Mouse (Mus musculus): ENCODE data around the gene Slc24a2.

The Slc24a2 gene

GRCm38 (mm10) chr4:87109331-87110059 is 120.8 kb downstream of the Slc24a2 start:
- no peak for DNase-seq

GRCm38 (mm10) chr4:87100936-87101335 is 129.3 kb downstream of the Slc24a2 start:
- DNase-seq: no peak

- no peak for DNase-seq
Measured at GRCm38 (mm10) chr4:87096186-87096585, 134.1 kb downstream of the Slc24a2 start.

GRCm38 (mm10) chr4:87093612-87094011 is 136.7 kb downstream of the Slc24a2 start:
- DNase-seq: no peak

- no peak for DNase-seq
Measured at GRCm38 (mm10) chr4:87090841-87091240, 139.4 kb downstream of the Slc24a2 start.

- DNase-seq: no peak
Measured at GRCm38 (mm10) chr4:87088713-87089112, 141.6 kb downstream of the Slc24a2 start.

GRCm38 (mm10) chr4:87087597-87087996 is 142.7 kb downstream of the Slc24a2 start:
- no peak for DNase-seq

- DNase-seq: no peak
Measured at GRCm38 (mm10) chr4:87086933-87087577, 143.2 kb downstream of the Slc24a2 start.

GRCm38 (mm10) chr4:87081321-87081720 is 149.0 kb downstream of the Slc24a2 start:
- no peak for DNase-seq

- no peak for DNase-seq
Measured at GRCm38 (mm10) chr4:87079305-87079704, 151.0 kb downstream of the Slc24a2 start.

GRCm38 (mm10) chr4:87078726-87079125 is 151.6 kb downstream of the Slc24a2 start:
- DNase-seq: no peak

GRCm38 (mm10) chr4:87075761-87076160 is 154.5 kb downstream of the Slc24a2 start:
- DNase-seq: no peak

GRCm38 (mm10) chr4:87068121-87068520 is 162.2 kb downstream of the Slc24a2 start:
- DNase-seq: no peak

- no peak for DNase-seq
Measured at GRCm38 (mm10) chr4:87065227-87065626, 165.1 kb downstream of the Slc24a2 start.

- DNase-seq: no peak
Measured at GRCm38 (mm10) chr4:87064561-87064960, 165.7 kb downstream of the Slc24a2 start.

GRCm38 (mm10) chr4:87062771-87063253 is 167.5 kb downstream of the Slc24a2 start:
- no peak for DNase-seq

GRCm38 (mm10) chr4:87061696-87062095 is 168.6 kb downstream of the Slc24a2 start:
- no peak for DNase-seq

GRCm38 (mm10) chr4:87057572-87057971 is 172.7 kb downstream of the Slc24a2 start:
- no peak for DNase-seq

GRCm38 (mm10) chr4:87055768-87056167 is 174.5 kb downstream of the Slc24a2 start:
- no peak for DNase-seq

- DNase-seq: no peak
Measured at GRCm38 (mm10) chr4:87052881-87053280, 177.4 kb downstream of the Slc24a2 start.

- no peak for DNase-seq
Measured at GRCm38 (mm10) chr4:87049061-87049460, 181.2 kb downstream of the Slc24a2 start.

- no peak for DNase-seq
Measured at GRCm38 (mm10) chr4:87047131-87047530, 183.1 kb downstream of the Slc24a2 start.

- DNase-seq: no peak
Measured at GRCm38 (mm10) chr4:87043296-87043695, 187.0 kb downstream of the Slc24a2 start.

GRCm38 (mm10) chr4:87041412-87041997 is 188.8 kb downstream of the Slc24a2 start:
- DNase-seq: no peak
